Mouse (Mus musculus): ENCODE results near the gene 3110082J24Rik.

DNA sequence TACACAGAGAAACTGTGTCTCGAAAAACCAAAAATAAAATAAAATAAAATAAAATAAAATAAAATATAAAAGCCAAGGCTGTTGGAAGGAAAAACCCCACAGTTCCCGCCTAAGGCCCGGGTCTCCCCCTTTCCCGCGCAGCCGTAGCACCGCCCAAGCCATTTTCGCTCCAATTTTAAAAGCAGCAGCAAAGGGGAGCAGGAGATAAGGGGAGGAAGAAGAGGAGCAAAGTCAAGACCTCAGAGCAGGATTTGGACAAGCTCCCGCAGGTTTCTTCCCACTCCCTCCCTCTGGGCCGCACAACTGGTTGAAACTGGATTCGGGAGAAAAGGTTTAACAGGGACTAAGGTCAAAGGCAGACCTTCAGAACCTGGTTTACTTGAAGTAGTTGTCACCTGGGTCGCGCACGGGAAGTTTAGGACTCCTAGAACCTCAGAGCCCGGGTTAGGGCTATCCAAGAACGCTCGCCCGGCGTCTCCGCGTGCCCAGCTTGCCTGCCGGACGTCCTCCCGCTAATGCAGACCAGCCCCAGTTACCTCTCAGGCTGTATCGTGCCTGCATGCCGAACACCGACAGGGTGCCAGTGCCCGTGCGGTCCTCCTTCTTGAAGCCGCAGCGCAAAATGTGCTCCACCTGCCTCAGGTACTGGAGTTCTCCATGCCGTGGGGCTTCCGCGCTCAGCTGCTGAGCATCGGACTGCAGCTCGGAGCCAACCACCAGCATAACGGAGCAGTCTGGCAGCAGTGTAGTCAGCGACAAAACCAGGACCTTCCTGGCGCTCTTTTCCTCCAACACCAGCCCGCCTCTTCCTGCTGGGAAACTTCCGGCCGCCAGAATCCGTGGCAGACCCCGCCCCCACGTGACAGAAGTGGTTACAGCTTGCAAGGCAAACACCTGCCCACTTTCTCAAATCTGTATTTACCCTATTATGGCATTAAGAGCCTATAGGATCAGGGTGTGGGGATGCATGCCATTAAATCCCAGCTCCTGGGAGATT, 32.8 kb downstream of the 3110082J24Rik start, which contains the start of gene Tyms:
- TF ChIP-seq CTCF (IDR thresholded peaks at IDR 0.05; ENCODE audit: extremely low read depth, insufficient read depth, insufficient read length, insufficient replicate concordance): no peak
- TF ChIP-seq POLR2A (IDR thresholded peaks at IDR 0.05; ENCODE audit: low read depth, low read length): no peak

All from spleen, adult 2 months (tissue).